Mouse (Mus musculus) neural tube, embryonic 12.5 days (tissue): Measurements from ENCODE around the gene Dis3l2. TPM values are rescaled to one million over a fixed set of nuclear protein-coding genes. Genes with fewer than 3 reads are reported as not detected.

Source experiments
- ATAC-seq: fragments of 200-750 bp; cut with Nextera tagmentation; 2 replicates; pipeline ENCODE4 v1.8.0; 2017; ENCODE audit warnings: low read depth, mild to moderate bottlenecking, moderate TSS enrichment, moderate library complexity; ENCODE audit not compliant: low FRiP score
- H3K27ac ChIP-seq: fragments of 300-500 bp; sonication (generic); 2 replicates; pipeline ENCODE4 v1.5.1; 2016
- H3K27me3 ChIP-seq: fragments of 300-500 bp; sonication (generic); replicated peaks from 2 replicates; pipeline ENCODE4 v1.6.1; 2016; ENCODE audit warnings: mild to moderate bottlenecking
- H3K36me3 ChIP-seq: fragments of 300-500 bp; sonication (generic); 2 replicates; pipeline ENCODE4 v1.6.1; 2016; ENCODE audit warnings: mild to moderate bottlenecking
- H3K4me1 ChIP-seq: fragments of 300-500 bp; sonication (generic); 2 replicates; pipeline ENCODE4 v1.6.1; 2016
- H3K4me2 ChIP-seq: fragments of 300-500 bp; sonication (generic); replicated peaks from 2 replicates; pipeline ENCODE4 v1.6.1; 2016; ENCODE audit warnings: mild to moderate bottlenecking
- H3K4me3 ChIP-seq: fragments of 300-500 bp; sonication (generic); 2 replicates; pipeline ENCODE4 v1.5.1; 2016
- H3K9ac ChIP-seq: fragments of 300-500 bp; sonication (generic); 2 replicates; pipeline ENCODE4 v1.6.1; 2016; ENCODE audit warnings: mild to moderate bottlenecking
- H3K9me3 ChIP-seq: fragments of 300-500 bp; sonication (generic); 2 replicates; pipeline ENCODE4 v1.6.1; 2016; ENCODE audit warnings: mild to moderate bottlenecking
- WGBS: fragments of 180-500 bp; shearing (Covaris S2); methylation state at CpG from one replicate; pipeline ENCODE4 v1.1.7; 2016; 5-methylcytosine and 5-hydroxymethylcytosine counted together
- polyA plus RNA-seq: library from polyadenylated mRNA; unstranded; fragments of >200 nt; fragmentation: Nextera tagmentation; extraction: Ambion mirVana; gene quantifications from 2 replicates; pipeline ENCODE4 v1.2.1, GENCODE M21; 2016

Gene Dis3l2
- polyA plus RNA-seq, 1 experiment from 2014 or later: 40.7 TPM

DNA sequence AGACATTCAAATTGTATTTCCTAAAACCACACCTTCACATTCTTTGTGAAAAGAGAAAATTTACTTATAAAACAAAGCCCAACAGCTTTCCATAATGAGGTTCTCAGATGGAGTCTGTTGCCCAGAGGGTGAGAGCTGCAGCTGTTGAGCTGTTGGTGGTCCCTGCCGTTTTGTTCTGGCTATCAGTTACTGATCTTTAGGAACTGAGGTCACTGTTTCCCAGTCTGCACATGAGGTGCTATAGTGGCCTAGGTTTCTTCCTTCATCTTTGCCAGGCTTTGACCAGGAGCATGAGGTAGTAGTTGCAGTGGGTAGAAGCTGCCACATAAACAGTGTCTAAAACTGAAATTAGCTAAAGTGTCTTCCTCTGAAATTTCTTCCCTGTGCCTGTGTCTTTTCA, 155.8 kb downstream of the Dis3l2 start:
- H3K27ac ChIP-seq: no peak overlapping the region
- H3K9me3 ChIP-seq: no peaks in the 10 kb centered on the region
- 34% methylated on average over 1 of the region's 1 CpGs for WGBS
- no peak overlapping the region for H3K4me3 ChIP-seq
- no peak for ATAC-seq
- H3K9ac ChIP-seq: no peak overlapping the region
- H3K4me1 ChIP-seq: no peaks in the 10 kb centered on the region
- no peak overlapping the region for H3K4me2 ChIP-seq
- H3K36me3 ChIP-seq: peaks cover 10% of the 10 kb centered on the region
- no peaks in the 10 kb centered on the region for H3K27me3 ChIP-seq

GRCm38 (mm10) chr1:86873745-86874144, 170.1 kb downstream of the Dis3l2 start:
- no peak for ATAC-seq
- H3K27me3 ChIP-seq: no peaks in the 10 kb centered on the region
- 38% methylated on average over 2 of the region's 2 CpGs for WGBS

DNA sequence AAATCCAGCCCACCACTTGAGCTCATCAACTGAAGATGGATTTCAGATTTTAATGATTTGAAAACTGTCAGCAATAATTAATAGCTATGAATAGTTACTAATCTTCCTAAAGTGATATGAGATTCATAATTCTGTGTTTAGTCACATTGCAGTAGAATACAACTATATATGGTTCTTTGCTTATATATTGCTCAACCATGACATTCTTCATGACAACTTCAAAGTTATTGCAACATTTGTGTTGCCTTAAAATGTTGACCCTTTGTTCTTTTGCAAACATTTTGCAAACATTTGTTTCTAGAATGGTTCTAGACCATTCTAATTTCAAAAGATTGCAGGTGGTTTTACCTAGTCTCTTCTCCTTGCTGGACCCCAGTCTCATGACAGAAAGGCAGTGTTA, 175.1 kb downstream of the Dis3l2 start:
- Histone ChIP-seq H3K4me2 (no peak overlapping the region), H3K27me3 (no peaks in the 10 kb centered on the region), H3K27ac (no peak overlapping the region), H3K9me3 (no peaks in the 10 kb centered on the region), H3K36me3 (peaks cover 9% of the 10 kb centered on the region), H3K9ac (no peak overlapping the region), H3K4me1 (no peaks in the 10 kb centered on the region), H3K4me3 (no peak overlapping the region)
- ATAC-seq: no peak

More at GRCm38 (mm10) chr1:86873745-86874144, 170.1 kb downstream of the Dis3l2 start:
- no peak overlapping the region for H3K4me3 ChIP-seq
- H3K4me2 ChIP-seq: no peak overlapping the region
- no peak overlapping the region for H3K27ac ChIP-seq
- H3K4me1 ChIP-seq: no peaks in the 10 kb centered on the region
- peaks cover 7% of the 10 kb centered on the region for H3K36me3 ChIP-seq
- no peaks in the 10 kb centered on the region for H3K9me3 ChIP-seq
- H3K9ac ChIP-seq: no peak overlapping the region

- no peak for ATAC-seq
- no peaks in the 10 kb centered on the region for H3K4me1 ChIP-seq
- no peak overlapping the region for H3K27ac ChIP-seq
- no peak overlapping the region for H3K4me2 ChIP-seq
- H3K36me3 ChIP-seq: peaks cover 9% of the 10 kb centered on the region
- H3K9me3 ChIP-seq: no peaks in the 10 kb centered on the region
- no peak overlapping the region for H3K4me3 ChIP-seq
- H3K9ac ChIP-seq: no peak overlapping the region
- 94% methylated on average over 2 of the region's 2 CpGs for WGBS
- no peaks in the 10 kb centered on the region for H3K27me3 ChIP-seq
These were observed 175.9 kb downstream of the Dis3l2 start for GRCm38 (mm10) chr1:86879547-86879946.

GRCm38 (mm10) chr1:86887060-86887459, 183.5 kb downstream of the Dis3l2 start:
- Histone ChIP-seq H3K36me3 (no peaks in the 10 kb centered on the region), H3K9me3 (no peaks in the 10 kb centered on the region), H3K27ac (no peak overlapping the region), H3K4me3 (no peak overlapping the region), H3K4me1 (no peaks in the 10 kb centered on the region), H3K27me3 (no peaks in the 10 kb centered on the region), H3K9ac (no peak overlapping the region), H3K4me2 (no peak overlapping the region)
- ATAC-seq: no peak
- WGBS: 95% methylated on average over 1 of the region's 1 CpGs

- peaks cover 7% of the 10 kb centered on the region; the same call in 1 of the 2 replicates for H3K4me1 ChIP-seq
- no peak overlapping the region for H3K4me3 ChIP-seq
- H3K9ac ChIP-seq: no peak overlapping the region
- no peak for ATAC-seq
- WGBS: 89% methylated on average over 2 of the region's 2 CpGs
- no peak overlapping the region for H3K27ac ChIP-seq
- no peaks in the 10 kb centered on the region for H3K36me3 ChIP-seq
- H3K4me2 ChIP-seq: no peak overlapping the region
- no peaks in the 10 kb centered on the region for H3K27me3 ChIP-seq
- no peaks in the 10 kb centered on the region for H3K9me3 ChIP-seq
These were observed 208.9 kb downstream of the Dis3l2 start for GRCm38 (mm10) chr1:86912481-86912880.

DNA sequence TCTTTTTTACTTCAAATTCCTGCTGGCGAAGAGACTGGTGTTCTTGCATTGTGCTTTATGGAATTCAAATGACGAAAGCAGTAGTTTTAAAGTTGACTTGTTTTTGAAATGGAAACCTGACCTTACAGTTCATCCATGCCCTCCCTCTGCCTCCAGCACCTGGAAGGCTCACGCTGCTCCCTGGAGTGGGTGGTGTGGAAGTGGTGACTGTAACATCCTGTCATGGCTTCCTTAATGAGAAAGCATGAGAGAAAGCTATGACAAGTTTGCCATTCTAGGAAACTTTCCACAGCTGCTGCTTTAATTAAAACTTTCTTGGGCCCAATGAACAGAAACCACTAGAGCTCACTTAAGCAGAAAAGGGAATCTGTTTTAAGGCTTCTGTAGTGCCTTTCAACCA, 210.3 kb downstream of the Dis3l2 start:
- ATAC-seq: no peak
- 91% methylated on average over 3 of the region's 3 CpGs for WGBS
- no peak overlapping the region for H3K27ac ChIP-seq
- H3K9me3 ChIP-seq: no peaks in the 10 kb centered on the region
- H3K27me3 ChIP-seq: no peaks in the 10 kb centered on the region
- no peaks in the 10 kb centered on the region for H3K36me3 ChIP-seq
- peaks cover 7% of the 10 kb centered on the region; the same call in 1 of the 2 replicates for H3K4me1 ChIP-seq
- H3K9ac ChIP-seq: no peak overlapping the region
- H3K4me2 ChIP-seq: no peak overlapping the region
- no peak overlapping the region for H3K4me3 ChIP-seq

DNA sequence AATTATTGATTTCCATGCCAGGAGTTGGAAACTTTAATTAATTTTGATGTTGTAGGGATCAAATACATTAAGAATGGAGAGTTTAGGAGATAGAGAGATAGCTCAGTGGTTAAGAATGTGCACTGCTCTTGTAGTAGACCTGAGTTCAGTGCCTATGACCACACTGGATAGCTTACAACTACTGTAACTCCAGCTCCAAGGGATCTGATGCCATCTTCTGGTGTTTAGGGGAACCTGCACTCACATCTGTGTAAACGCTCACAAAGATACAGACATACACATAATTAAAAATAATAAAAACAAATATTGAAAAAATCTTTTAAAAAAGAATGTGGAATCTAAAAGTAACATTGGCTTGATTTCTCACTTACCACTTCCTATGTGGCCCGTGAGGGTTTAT, 211.1 kb downstream of the Dis3l2 start:
- 97% methylated on average over 2 of the region's 2 CpGs for WGBS
- Histone ChIP-seq H3K4me3 (no peak overlapping the region), H3K27ac (no peak overlapping the region), H3K4me1 (peaks cover 7% of the 10 kb centered on the region; the same call in 1 of the 2 replicates), H3K27me3 (no peaks in the 10 kb centered on the region), H3K36me3 (no peaks in the 10 kb centered on the region), H3K4me2 (no peak overlapping the region), H3K9me3 (no peaks in the 10 kb centered on the region), H3K9ac (no peak overlapping the region)
- ATAC-seq: no peak

GRCm38 (mm10) chr1:86916355-86916984, 212.9 kb downstream of the Dis3l2 start:
- 71% methylated on average over 8 of the region's 8 CpGs for WGBS
- no peak for ATAC-seq
- H3K27ac ChIP-seq: no peak overlapping the region

DNA sequence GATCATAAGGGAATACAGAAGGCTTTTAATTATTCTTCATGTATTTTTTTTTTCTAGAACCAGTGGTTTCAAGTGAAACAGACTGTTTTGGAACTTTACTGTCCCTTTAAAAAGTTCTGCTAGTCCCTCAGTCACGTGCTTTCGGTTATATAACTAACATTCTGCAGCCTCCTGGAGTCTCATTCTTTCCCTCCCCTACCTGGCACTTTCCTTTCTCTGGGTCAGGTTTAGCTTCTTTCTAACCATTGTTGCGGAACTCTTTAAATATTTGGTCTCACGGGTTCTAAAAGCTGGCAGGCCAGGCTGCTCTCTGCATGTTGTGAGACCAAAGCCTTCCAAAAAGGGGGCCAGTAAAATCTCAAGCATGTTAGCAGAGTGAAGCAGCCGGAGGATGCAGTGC, 222.2 kb downstream of the Dis3l2 start:
- Histone ChIP-seq H3K4me1 (no peaks in the 10 kb centered on the region), H3K27me3 (no peaks in the 10 kb centered on the region), H3K9ac (no peak overlapping the region), H3K27ac (no peak overlapping the region), H3K36me3 (no peaks in the 10 kb centered on the region), H3K4me2 (no peak overlapping the region), H3K4me3 (no peak overlapping the region), H3K9me3 (no peaks in the 10 kb centered on the region)
- ATAC-seq: no peak
- 69% methylated on average over 5 of the region's 5 CpGs for whole genome bisulfite sequencing

More at GRCm38 (mm10) chr1:86916355-86916984, 212.9 kb downstream of the Dis3l2 start:
- Histone ChIP-seq H3K9ac (no peak overlapping the region), H3K4me3 (no peak overlapping the region), H3K36me3 (no peaks in the 10 kb centered on the region), H3K4me1 (peaks cover 7% of the 10 kb centered on the region; the same call in 1 of the 2 replicates), H3K4me2 (no peak overlapping the region), H3K9me3 (no peaks in the 10 kb centered on the region), H3K27me3 (no peaks in the 10 kb centered on the region)

GRCm38 (mm10) chr1:86931606-86932379, 228.2 kb downstream of the Dis3l2 start:
- WGBS: 92% methylated on average over 4 of the region's 4 CpGs
- H3K27me3 ChIP-seq: no peaks in the 10 kb centered on the region
- no peaks in the 10 kb centered on the region for H3K9me3 ChIP-seq
- H3K36me3 ChIP-seq: peaks cover 4% of the 10 kb centered on the region; the same call in 1 of the 2 replicates
- H3K4me2 ChIP-seq: no peak overlapping the region
- no peaks in the 10 kb centered on the region for H3K4me1 ChIP-seq
- ATAC-seq: no peak
- no peak overlapping the region for H3K4me3 ChIP-seq
- no peak overlapping the region for H3K27ac ChIP-seq
- no peak overlapping the region for H3K9ac ChIP-seq

GRCm38 (mm10) chr1:86932810-86933209, 229.2 kb downstream of the Dis3l2 start:
- no peak overlapping the region for H3K4me3 ChIP-seq
- H3K36me3 ChIP-seq: peaks cover 4% of the 10 kb centered on the region; the same call in 1 of the 2 replicates

More at GRCm38 (mm10) chr1:86932810-86933209, 229.2 kb downstream of the Dis3l2 start:
- H3K9me3 ChIP-seq: no peaks in the 10 kb centered on the region
- no peak overlapping the region for H3K9ac ChIP-seq
- no peaks in the 10 kb centered on the region for H3K4me1 ChIP-seq
- 87% methylated on average over 4 of the region's 4 CpGs for WGBS
- ATAC-seq: no peak
- no peak overlapping the region for H3K4me2 ChIP-seq
- no peaks in the 10 kb centered on the region for H3K27me3 ChIP-seq
- no peak overlapping the region for H3K27ac ChIP-seq
